Mouse (Mus musculus): ENCODE measurements around the gene Barhl2.

DNA sequence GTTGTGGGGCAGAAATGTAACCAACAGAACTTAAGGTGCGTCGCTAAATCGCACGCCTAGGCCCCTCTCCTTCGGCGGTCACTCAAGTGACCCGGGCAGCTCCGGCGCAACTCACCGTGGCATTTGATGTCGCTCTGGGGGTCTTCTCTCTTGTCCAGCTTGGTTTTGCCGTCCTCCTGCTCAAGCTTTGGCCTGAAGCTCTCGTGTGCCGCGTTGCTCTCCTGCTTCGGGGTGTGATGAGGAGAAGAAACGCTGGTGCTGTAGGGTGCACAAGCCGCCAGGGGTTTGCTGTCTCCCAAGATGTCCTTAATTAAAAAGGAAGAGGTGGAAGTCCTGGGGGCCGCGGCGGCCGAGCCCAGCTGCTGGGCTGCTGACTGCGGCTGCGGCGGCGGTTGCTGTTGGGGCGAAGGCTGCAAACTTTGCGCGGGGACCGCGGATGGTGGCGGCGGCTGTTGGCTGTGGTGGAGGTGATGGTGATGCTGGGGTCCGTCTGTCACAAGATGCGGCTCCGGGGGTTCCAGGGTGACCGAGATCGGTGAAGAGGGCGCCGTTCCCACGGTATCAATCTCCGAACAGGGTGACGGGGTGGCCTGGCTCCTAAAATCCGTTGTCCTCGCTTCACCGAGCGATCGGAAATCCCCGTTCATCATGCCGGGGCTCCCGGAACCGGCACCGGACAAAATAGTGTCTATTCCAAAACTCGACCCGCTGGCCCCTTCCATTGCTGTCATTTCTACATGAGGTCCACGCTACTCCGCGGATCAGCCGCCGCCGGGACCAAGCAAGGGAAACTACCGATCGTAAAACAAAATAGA lies 648 bp downstream of the Barhl2 start:
- TF ChIP-seq CTCF (IDR thresholded peaks at IDR 0.05; ENCODE audit: borderline replicate concordance, control insufficient read depth, extremely low read depth, insufficient read depth, low read length, poor library complexity) (no peak), POLR2A (IDR thresholded peaks at IDR 0.05; ENCODE audit: control insufficient read depth, extremely low read depth, insufficient read depth, low read length, poor library complexity) (no peak)

Data from thymus, adult 2 months (tissue).